Mouse (Mus musculus) left cerebral cortex, adult 18-20 months (tissue): ENCODE results near the gene Tdrkh. TPM values are rescaled to one million over a fixed set of nuclear protein-coding genes. Genes with fewer than 3 reads are reported as not detected.

ENCODE experiments used
- DNase-seq, 2 experiments: peaks; one replicate each; pipeline ENCODE4 v3.0.0; 2021 to 2022; ENCODE audit warnings: low spot score in 2 of 2, mixed read lengths in 1 of 2
- long read RNA-seq, 2 experiments: library from polyadenylated mRNA; stranded (forward); transcript quantifications; one replicate each; pipeline ENCODE4 v2.0.0; 2021
- total RNA-seq, 2 experiments: library from RNA; stranded (reverse); gene quantifications; 2 replicates each; pipeline ENCODE4 v1.2.3; 2021

Gene Tdrkh
- 10 to 100 TPM; 37.8 to 39.0 TPM for total RNA-seq
- long read RNA-seq, experiment 1, full-length matches to known transcripts, result 20 of 33 reads
- long read RNA-seq, experiment 1, partial matches to known transcripts, result 2 of 33 reads
- long read RNA-seq, experiment 1, other reads (novel, unspliced or antisense), result 11 of 33 reads
- long read RNA-seq, experiment 2, full-length matches to known transcripts, result 14 of 23 reads
- long read RNA-seq, experiment 2, partial matches to known transcripts, result 3 of 23 reads
- long read RNA-seq, experiment 2, other reads (novel, unspliced or antisense), result 6 of 23 reads

DNA sequence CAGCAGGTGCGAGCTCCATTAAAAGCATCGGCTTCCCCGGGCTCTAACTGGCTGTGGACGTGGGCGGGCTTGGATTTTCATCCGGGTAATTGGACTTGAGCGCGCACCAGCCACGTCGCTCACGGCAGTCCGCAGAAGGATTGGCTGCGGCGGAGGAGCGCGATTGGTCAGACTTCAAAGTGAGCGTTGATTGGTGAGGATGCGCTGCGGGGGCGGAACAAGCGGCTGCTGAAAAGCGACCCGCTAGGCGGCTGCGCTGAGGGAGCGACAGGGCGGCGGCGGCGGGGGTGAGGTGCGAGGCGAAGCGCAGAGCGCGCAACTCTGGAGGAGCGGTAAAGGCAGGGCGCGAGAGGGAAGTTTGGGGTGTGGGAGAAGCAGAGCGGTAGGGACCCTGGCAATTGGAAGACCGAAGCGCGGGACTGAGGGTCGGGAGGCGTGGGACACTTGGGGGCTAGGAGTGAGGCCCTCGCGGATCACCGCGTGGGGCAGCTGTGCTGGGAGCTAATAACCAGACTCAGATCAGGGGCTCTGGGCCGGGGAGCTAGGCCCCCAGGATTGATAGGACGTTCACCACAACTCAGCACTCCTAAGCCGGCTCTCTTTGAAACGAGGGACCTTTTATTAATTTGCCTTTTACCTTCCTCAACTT is at the start of gene Tdrkh:
TSS of gene Tdrkh (plus strand) at position 243 of the 649 bp plus-strand sequence.
- DNase-seq, result peak; percentile 98 to 99

DNA sequence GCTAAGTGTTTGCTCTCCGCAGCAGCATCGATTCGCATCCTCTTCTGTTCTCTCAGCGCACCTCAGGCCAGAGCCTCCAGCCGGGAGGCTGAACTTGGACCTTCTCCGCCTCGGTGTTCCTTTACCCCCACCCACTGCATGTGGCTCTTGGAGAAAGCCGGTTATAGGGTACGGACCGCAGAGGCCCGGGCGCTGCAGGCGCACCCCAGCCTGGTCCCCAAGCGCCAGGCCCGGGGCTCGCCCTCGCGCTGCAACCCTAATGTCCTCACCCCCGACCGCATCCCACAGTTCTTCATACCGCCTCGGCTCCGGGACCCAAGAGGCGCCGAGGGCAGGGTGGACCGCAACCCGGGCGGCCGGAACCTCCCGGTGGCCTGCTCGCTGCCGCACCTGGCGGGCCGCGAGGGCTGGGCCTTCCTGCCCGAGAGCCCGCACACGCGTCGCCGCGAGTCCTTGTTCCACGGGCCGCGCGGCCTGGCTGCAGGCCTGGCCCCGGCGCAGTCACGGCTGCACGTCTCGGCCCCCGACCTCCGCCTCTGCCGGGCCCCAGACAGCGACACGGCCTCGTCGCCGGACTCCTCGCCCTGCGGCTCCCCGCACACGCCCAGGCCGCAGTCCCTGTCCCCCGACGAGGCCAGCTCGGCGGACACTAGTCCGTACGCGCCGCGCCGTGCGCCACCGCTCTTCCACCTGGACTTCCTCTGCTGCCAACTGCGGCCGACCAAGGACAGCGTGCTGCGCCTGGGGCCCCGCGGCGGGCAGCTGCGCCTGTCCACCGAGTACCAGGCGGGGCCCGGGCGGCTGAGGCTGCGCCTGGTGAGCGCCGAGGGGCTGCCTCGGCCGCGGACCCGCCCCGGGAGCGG is 49.6 kb upstream of the Tdrkh start:
- DNase-seq, result peak; percentile 18 to 41

DNA sequence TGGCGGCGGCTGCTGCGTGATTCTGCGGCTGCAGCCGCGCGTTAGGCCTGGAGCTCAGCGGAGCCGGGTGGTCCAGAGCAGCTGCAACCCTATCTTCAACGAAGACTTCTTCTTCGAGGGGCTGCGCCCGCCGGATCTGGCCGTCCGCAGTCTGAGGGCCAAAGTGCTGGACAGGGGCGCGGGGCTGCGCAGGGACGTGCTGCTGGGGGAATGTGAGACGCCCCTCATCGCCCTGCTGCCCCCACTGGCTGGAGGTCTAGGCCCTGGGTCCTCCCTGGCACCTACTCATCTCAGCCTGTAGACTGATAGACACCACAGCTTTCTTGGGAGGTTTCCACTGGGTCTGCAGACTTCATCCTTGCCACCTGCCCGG is 48.9 kb upstream of the Tdrkh start:
- no peak for DNase-seq

DNA sequence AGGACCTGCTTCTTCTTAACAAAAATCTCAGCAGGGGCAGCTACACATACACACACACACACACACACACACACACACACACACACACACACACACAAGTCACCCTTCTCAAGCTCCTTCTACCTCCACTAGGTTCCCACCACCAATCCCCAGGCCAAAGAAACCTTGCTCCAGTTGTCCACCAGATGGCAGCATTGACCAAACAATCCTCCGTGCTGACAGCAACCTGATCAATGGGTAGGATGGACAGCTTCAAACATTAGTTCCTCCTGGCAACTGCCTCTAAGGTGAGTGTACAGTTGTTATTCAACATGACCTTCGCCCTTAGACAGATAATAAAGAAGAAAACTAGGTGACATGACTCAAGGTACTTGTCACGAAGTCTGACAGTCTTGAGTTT is 46.3 kb upstream of the Tdrkh start:
- DNase-seq, result peak; percentile 78 to 84

DNA sequence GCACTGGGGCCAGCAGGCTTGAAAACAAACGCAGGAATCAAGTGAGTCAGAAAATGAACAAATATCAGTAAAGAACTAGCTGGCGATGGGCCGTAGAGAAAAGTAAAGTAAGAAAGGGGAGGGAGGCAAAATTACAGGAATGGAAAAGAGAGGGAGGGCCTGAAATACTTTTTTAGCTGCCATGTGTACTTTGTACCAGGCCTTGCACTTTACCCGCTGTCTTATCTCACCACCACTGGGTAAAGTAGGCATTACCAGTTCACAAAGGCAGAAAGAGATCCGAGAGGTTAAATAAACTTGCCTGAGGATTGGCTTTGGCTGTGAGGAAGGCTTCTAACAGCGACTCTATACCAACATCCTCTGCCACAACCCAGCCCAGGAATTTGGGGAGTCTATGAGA is 45.6 kb upstream of the Tdrkh start:
- no peak for DNase-seq

DNA sequence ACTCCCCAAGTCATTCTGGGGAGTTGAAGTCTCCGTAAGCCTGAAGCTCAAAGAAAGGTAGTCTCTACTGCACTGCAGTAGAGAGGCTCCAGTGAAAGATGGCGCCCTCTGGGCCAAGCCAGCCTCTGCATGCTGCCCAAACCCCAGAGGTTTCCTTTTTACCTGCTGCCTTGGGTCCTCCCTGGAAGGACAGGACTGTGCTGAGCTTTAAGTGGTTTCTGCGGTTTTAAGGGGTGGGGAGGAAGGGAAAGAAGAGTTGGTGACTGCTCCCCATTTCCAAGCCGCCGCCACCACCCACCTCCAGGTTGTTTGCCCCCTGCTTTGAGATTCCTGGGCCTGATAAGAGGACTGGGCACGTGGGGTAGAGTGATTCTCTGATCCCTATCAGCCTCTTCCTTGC is 44.4 kb upstream of the Tdrkh start:
- no peak for DNase-seq

DNA sequence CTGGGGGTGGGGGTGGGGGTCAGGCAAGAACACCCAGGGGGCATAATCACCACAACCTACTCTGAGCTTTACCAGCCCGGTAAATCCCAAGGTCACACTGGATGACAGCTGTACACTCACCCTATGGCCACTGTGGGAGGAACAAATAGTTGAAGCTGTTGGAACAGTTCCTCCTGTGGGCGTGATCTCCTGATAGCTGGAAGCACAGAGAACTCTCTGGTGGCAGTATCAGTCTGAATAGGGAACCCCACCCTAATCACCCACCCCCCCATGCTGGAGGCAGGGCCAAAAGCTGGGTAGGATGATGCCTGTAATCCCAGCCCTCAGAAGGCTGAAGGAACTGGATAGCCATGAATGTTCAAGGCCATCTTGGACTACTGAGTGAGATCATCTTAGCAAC is 43.4 kb upstream of the Tdrkh start:
- no peak for DNase-seq

DNA sequence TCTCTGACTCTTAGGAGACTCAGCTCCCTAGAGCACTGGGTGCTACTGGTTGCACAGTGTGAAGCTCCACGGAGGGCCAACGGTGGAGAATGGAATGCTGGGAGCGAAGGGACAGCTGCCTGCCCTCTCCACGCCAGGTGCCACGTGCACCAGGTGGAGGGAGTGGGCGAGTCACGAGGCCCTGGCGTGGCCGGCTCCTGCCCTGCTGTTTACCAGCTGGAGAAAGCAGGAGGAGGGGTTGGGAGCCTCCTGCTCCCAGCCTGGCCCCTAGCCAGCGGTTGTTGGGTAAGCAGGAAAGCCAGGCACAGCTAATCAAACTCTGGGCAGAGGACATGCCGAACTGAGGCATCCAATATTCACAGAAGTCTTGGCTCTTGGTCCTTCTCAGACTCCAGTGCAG is 41.4 kb upstream of the Tdrkh start:
- peak; percentile 20 to 35 for DNase-seq

DNA sequence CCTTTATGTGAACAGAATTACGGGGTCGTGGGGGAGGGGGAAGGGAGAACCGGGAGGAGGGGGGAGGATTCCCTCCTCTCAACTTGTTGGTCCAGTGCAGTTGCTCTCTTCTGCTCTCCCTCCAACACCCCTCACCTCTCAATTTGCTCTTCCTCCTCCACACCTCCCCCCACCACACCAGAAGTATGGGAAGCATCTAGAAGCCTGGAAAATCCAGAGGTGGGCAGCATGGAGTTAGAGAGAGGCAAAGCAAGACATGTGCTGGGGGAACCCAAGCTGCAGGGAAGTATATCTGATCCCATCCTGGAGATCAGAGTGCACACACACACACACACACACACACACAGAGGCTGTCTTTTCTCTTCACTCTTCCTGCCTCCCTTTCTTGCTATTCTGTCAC is 41.0 kb upstream of the Tdrkh start:
- no peak for DNase-seq

DNA sequence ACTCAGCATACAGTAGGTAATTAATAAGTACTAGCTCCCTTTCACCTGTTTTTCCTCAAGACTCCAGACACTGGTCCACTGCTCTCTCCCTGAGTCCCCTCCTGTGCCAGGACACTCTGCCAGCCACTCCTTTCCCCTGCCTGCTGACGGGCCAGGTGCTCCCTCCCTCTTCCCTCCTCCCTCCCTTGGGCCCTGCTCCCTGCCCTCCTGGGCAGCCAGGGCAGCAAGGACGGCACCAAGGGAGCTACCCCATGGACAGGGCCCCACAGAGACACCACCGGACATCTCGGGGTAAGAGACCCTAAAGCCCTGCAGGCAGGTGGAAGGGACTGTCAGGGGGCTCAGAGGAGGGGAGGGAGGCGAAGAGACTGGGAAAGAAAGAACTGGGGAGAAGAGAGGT is 40.4 kb upstream of the Tdrkh start, which contains the start of gene Rorc:
TSS of gene Rorc (plus strand) at position 154 of the 400 bp plus-strand sequence.
- no peak for DNase-seq

DNA sequence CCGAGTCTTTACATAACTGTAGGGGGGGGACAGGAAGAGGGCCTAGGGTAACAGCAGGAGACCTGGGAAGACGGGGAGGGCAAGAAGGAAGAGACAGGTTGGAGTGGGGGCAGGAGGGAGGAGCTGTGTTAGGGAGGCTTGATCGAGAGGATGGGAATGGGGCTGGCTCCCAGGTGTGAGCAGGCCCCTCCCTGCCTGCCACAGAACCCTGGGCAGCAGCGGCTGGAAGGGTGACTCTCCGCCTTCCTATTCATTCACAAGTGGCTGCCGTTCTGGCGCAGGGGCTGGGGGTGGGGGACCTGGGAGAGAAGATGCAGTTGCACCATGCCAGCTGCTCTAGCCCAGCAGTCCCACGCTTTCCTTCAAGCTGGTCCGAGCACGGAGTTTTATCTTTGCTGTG is 40.0 kb upstream of the Tdrkh start:
- peak in 1 of 2 experiments; percentile 25 for DNase-seq

DNA sequence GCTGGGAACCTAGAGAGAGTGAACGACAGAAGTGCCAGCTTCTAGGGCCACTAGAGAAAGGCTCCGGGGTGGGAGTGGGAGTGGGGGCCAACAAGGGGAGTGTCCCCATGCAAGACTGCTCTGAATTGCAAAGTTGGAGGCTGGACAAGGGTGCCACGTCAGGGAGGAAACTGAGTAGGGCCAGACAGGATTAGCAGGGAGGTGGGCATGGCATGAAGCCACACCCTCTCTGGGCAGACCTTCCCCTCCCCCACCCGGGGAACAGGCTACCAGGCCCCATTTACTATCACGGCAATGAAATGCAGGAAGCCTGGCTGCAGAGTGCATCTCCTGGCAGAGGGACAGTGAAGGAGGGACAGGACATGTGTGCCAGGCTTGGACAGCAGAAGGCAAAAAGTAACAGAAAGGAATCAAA is 39.5 kb upstream of the Tdrkh start:
- no peak for DNase-seq

DNA sequence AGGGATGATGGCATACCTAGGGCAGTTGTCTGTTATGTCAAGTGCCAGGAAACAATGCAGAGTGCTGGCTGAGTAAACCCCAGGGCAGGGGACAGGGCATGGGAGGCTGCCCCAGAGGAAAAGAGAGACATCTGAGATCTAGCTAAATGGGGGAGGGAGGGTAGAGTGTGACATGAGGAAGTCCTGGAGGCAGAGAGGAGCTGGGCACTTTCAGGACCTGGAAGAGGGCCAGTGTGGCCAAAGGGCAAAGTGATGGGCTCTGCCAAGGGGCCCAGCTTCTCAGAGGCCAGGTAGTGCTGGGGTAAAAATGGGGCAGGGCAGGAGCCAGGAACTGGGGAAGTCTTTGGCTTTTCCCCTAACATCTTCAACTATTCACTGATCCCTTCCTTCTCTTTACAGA is 38.4 kb upstream of the Tdrkh start:
- DNase-seq, result no peak

DNA sequence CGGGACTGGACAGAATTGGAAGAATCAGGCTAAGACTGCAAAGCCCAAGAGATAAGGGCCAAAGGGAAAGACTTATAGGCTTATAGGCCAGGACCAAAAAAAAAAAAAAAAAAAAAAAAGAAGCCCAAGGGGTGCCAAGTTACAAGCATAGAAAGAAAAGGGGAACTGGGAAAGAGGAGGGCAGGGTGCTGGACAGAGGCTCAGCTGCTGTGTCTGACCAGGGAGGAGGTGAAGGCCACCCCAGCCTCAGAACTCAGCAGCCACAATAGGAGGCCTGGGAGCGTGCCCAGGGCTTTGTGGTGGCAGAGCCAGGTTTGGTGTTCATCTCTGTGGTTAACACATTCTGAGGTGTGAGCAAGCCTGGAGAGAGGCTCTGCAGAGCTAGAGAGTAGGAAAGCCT is 37.9 kb upstream of the Tdrkh start:
- DNase-seq, result no peak

DNA sequence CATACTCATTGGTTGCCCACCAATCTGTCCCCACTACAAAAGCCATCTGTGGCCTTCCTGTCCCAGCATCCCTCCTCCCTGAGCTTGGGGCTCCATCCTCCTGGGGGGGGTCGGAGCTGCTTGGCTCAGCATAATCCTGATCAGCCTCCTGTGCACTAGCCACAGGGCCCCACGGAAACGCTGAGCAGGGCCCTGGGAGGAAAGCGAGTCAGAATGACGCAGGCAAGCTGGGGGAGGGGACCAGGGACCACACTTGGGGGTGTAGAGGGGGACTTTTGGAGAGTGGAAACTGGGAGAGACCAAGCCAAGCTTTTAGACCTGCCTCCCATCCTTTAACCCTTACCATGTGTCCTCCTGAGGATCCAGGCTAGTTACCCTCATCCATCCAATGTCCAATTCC is 37.2 kb upstream of the Tdrkh start:
- no peak for DNase-seq

DNA sequence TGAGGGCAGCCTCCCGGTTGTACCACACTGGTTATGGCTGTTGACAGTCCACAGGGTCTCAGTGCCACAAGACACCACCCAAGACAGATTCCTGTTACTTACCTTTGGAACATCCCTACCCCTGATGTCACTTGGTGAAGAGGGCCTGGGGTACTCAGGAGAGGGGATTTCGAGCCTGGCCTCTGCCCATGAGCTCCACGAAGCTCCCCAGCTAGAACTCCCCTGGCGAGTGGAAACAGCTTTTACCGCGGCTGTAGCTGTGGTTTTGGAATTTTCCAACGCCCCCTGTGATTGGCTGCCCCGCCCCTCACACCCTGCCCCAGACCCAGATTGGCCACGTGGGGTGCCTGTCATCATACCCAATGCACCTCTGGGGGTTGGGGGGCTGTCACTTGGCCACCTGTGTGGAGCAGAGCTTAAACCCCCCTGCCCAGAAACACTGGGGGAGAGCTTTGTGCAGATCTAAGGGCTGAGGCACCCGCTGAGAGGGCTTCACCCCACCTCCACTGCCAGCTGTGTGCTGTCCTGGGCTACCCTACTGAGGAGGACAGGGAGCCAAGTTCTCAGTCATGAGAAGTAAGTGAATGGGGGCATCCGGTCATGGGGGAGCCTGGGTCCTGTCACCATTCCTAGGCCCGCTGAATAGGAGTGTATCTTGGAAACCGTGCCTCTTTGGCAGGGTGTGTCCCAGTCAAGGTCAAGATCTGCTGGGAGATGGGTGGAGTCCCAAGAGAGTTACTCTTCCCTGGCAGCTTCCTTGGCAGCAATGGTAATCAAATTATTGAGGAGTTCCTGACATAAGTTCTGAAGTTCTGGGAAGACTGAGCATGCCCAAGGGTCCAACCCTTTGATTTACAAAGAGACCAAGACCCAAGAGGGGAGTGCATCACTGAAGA is 35.8 kb upstream of the Tdrkh start:
- DNase-seq, result no peak

DNA sequence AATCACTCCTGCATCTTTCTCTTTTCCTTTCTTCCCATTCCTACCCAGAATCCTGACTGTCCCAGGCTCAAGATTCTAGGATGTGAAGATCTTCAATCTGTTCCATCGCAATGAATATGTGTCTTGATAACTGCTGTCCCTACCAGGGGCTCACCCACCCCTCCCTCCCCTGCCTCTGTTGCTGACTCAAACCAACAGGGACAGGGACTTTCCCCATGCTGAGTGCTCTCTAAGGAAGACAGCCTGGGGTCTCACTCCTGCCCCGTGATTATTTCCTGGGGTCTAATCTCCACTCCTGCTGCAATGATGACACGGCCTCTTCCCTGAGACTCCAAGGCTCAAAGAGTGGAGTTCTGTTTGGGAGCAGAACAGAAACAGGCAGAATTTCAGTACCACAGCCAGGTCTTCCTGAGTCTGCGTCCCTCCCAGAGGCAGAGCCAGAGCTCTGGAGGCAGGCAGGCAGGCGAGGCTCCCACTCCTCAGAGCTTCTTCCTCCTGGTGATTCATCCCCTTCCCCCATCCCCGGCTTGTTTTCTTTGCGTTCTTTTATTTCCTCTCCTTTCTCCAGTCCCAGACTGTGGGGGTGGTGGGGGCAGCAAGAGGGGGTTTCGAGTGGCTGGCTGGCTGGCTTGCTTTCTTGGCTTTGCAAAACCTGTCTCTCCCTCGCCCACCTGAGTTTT is 33.1 kb upstream of the Tdrkh start:
- no peak for DNase-seq

DNA sequence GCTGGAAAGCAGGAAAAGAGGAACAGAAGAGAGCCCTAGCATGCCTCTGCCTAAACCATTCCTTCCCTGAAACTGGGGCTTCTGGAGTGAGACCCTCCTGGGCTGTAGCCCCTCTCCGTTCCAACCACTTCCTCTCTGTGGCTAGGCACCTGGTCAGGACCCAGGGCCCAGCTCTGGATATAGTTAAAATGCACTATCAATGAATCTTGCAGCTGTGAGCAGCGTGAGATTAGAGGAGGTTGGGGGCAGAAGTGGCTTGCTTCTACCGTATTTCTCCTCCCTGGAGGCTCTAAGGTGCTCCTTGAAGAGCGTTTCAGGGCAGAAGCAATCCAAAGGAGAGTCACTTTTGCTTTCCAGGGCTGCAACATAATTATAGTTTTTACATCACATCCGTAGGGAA is 30.8 kb upstream of the Tdrkh start:
- no peak for DNase-seq

DNA sequence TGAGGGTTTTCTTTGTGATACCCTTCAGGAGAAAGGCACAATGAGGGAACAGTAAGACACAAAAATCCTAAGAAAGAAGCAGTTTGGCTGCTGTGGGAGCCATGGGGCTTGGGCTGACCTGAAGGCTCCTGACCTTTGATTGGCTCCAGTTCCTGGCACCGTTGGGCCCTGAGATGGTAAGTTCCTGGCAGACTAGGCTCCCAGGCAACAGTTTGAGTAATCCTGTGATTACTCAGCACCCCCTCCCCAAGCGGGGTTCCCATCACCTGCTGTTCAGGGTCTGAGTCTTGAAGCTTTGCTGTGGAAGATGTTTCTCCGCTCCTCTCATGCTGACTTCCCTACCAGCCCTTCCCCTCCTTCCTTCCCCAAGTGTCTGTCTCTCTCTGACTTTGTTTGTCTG is 29.6 kb upstream of the Tdrkh start:
- DNase-seq, result no peak

DNA sequence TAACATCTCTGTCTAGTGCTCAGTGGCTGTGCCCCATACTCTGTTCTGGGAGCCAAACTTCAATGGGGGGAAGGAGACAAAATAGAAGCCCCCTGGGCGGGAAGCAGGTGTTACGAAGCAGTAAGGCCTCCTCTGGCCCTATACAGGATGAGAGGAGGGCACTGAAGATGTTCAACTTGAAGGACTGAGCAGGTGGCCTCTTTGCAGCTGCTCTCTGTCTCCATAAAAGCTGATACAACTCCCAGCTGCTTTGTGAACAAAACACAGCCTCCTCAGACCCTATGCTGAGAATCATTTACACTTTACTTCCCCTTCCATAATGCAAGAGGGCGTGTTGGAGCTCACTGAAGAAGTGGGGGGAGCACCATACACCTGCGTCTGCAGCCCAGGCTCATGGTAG is 26.4 kb upstream of the Tdrkh start:
- no peak for DNase-seq

DNA sequence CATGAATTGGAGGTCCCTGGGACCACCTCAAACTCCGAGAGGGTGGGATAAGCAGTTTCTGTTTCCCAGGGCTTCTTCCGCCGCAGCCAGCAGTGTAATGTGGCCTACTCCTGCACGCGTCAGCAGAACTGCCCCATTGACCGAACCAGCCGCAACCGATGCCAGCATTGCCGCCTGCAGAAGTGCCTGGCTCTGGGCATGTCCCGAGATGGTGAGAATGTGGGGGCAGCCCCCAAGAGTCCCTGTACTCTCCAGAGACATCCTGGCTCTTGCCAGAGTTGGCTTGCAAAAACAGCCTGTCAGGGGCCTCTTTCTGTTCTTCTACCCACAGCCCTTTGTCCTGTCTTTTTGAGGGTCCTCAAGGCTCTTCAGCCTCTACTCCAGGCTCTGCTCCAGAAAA is 25.7 kb upstream of the Tdrkh start:
- DNase-seq, result no peak
